Mouse (Mus musculus) left cerebral cortex, adult 9 months (tissue): ENCODE results near the gene Mrvi1.
A peak's percentile ranks its signal among the peaks of the same experiment; 100 is the strongest.

Experiments
- DNase-seq, 2 experiments: peaks; one replicate each; pipeline ENCODE4 v3.0.0; 2022; ENCODE audit warnings: low spot score in 2 of 2

Gene Mrvi1

DNA sequence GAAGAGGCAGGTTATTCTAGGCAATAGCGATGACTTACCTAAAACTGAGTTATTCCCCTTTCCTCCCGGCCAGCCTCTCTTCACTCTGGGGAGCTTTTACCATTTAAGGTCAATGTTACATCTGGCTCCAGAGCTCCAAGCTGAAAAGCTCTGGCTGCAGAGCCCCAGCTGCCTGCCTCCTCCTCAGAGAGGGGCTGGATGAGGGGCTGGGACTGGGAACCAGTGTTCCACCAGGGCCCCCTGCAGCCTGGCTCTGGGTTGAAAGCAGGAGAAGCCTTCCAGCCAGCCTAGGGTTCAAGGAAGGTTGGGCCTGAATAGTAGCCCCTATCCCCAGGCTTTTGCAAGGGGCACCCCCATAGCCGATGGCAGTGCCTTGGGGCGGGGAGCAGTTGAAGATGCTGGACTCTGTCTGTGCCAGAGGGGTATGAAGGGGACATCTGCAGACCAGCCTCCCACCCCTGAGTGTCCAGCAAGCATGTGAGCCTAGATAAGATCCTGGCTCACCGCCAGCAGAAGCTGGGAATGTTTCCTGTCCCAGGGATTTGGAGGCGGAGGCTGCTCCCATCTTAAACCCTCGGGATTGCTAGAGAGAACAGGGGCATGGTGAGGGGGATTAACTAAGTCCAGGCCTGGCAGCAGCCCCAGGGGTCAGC is at the start of gene Mrvi1:
Mrvi1 (minus strand) TSS at position 409 of the 653 bp plus-strand sequence.
- DNase-seq, result no peak

GRCm38 (mm10) chr7:111029046-111029553 is 46.8 kb upstream of the Mrvi1 start:
- no peak for DNase-seq

DNA sequence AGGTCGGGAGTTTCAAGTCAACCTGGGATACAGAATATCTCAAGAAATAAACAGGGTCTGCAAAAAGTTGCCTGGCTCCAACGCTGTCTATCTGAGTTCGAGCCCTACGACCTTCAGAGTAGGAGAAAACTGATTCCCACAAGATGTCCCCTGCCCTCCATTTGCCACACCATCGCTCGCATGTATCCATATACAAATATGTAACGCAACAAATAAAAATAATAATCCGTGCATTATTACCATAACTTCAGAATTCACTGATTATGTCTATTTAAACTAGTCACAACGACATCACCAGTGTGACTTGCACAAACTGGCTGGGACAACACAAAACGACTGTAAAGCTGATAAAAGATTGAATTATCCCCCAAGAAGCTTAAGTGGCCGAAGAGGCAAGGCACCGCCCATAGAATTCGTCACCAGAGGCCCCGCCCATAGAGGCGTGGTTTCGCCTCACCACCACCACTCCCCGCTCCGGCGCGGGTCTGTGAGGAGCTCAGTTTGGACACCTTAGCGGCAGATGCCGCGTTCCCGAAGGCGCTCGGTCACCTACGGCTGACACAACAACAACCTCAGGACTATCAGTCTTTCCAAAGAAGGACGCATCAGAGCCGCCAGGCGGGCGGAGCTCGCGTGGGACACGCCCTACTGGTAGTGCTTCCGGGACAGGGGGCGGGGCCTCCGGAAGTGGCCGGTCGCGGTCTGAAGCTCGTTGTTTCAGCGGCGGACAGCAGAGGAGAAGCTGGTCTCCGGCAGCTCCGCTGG is 46.2 kb upstream of the Mrvi1 start, which contains the start of gene Ctr9:
Ctr9 (plus strand) TSS at position 671 of the 765 bp plus-strand sequence.
- DNase-seq, result peak; percentile 83 to 95

DNA sequence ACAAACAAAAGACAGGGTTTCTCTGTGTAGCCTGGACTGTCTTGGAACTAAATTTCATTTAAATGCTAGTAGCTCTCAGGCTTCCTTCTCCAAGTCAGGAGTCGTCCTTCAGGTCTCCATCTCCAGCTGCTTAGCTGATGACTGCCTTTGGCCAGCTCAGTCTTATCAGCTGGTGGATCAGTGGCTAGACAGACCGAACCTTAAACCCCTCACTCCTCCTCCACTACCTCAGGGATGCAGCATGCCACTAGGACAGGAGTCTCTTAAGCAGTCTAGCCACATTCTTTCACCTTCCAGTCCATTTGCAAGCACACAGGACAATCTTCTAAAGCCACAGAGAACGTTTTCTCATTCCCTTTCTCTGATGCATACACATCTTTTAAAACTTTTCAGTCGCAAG is 42.7 kb upstream of the Mrvi1 start:
- DNase-seq, result no peak

GRCm38 (mm10) chr7:111024068-111024594 is 41.9 kb upstream of the Mrvi1 start:
- peak in 1 of 2 experiments; percentile 11 for DNase-seq

DNA sequence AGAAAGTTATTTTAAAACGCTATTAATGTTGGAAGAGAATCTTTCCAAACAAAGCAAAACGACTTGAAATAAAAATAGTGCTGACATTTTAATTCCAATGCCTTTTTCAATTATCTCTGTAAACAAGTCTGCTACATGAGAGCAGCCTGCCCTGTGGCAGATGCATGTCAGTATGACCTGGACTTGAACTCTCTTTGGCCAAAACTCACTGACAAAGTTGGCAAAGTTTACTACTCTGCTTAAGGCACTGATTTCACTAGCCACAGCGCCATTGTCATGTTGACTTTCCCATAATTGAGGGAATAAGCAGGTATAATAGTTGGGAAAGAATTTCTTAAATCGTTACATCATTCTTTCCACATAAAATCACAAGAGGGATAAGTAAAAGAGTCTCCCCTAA is 38.6 kb upstream of the Mrvi1 start:
- DNase-seq, result no peak

GRCm38 (mm10) chr7:111016921-111017320 is 34.7 kb upstream of the Mrvi1 start:
- DNase-seq, result no peak

- no peak for DNase-seq
Measured at GRCm38 (mm10) chr7:111015731-111016130, 33.5 kb upstream of the Mrvi1 start.

DNA sequence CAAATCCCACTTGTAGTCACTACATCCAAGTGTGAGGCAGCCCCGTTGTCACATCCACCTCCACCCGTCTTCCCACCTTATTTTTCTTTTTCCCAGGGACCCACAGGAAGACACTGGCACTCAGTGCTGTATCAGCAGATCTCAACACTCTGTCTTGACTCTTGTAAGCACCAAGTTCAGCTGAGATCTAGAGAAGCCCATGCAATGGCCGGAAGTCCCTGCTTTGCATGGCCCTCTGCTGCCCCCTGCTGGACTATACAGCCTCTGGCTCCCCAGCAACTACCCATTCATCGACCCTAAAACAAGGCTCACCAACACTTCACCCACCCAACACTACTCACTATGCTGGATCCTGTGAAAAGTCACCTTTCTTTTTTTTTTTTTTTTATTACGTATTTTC is 32.6 kb upstream of the Mrvi1 start:
- peak; percentile 38 to 88 for DNase-seq

- no peak for DNase-seq
Measured at GRCm38 (mm10) chr7:111014039-111014605, 31.9 kb upstream of the Mrvi1 start.

DNA sequence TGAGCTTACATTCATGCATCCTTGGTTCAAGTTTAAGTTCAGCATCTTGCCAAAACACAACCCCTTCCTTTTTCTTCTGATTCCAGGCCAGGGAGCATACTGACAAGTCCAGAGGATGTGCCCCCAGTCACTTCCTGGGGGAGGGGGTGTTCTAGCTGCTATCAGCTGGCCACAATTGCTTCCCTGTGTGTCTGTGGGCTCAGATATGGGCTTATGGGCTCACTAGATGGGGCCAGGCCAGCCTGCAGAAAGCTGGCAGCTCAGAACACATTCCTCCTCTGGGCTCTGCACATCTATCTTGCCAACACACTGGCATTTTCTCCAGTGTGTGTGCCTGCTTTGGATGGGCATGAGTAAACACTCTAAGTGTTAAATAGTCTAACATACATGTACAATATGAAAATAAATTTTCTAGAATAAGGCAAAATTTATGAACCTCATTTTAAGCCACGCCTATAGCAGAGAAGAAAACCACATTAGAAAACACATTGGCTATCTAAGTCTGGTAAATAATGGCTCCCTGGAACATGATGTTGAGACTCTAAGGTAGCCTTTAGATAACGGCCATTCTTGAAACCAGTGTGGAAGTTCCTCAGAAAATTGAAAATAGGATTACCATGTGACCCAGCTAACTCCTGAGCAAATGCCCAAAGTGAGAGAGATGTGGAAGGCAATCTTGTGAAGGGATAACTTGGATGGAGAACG is 22.0 kb upstream of the Mrvi1 start:
- no peak for DNase-seq

- no peak for DNase-seq
Measured at GRCm38 (mm10) chr7:110998887-110999827, 16.9 kb upstream of the Mrvi1 start.

GRCm38 (mm10) chr7:110991221-110991494 is 8.9 kb upstream of the Mrvi1 start:
- no peak for DNase-seq

GRCm38 (mm10) chr7:110990356-110991220 is 8.3 kb upstream of the Mrvi1 start:
- DNase-seq, result no peak

- DNase-seq, result no peak
Measured at GRCm38 (mm10) chr7:110989286-110989879, 7.1 kb upstream of the Mrvi1 start.

GRCm38 (mm10) chr7:110988081-110988480 is 5.8 kb upstream of the Mrvi1 start:
- DNase-seq, result peak in 1 of 2 experiments; percentile 58

DNA sequence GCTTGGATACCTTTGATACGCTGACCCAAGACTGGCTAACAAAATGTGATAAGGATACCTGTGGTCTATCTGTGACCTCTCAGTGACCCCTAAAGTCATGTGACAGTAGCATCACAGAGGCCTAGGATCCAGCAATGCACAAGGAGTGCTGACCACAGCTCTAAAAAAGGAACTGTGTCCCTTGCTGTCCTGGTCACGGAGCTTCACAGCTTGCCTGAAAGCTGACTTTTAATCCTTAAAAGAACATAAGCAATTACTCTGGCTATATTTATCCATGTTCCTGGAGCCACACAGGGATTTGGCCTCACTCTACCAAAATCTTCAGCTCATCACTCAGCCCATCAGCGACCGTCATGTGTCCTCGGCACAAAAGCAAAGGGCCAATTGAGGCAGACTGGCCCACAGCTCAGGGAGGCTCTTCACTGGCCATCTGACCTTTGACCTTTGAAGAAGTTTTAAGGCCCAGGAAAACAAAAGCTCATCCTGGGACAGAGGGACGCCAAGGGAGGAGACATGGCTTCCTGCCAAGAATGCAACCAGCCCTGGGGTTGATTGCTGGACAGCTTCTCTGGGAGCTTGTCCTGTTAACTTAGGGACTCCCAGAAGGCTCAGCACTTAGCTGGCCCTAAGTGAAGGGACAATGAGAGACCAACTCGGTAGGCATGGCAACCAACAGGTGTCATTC is 3.5 kb upstream of the Mrvi1 start:
- no peak for DNase-seq

- no peak for DNase-seq
Measured at GRCm38 (mm10) chr7:110983621-110984020, 1.4 kb upstream of the Mrvi1 start.

DNA sequence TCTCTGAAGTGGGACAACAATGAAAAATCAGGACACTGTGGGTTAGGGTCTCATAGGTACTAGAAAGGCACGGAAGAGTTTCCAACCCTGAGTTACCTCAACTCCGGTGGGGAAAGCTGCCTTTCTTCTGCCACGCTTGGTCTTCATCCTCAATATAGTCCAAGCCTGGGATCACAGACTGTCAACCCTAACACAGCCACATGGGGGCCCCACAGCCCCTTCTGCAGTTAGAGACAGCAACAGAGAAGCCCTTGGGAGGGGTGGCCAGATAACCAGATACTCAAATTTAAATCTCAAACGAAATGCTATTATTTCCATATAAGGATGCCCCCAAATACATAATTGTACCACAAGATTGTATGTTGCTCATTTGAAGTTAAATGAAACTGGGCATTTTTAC is 503 bp upstream of the Mrvi1 start:
- peak in 1 of 2 experiments; percentile 44 for DNase-seq
